Mouse (Mus musculus): ENCODE data around the gene Rsbn1l.

Gene Rsbn1l

GRCm38 (mm10) chr5:20950516-20950854, 5.7 kb downstream of the Rsbn1l start:
- peak; percentile 58 for DNase-seq (ENCODE audit: low read depth, low spot score)

- no peak for DNase-seq (ENCODE audit: low read depth, low spot score)
Observed at GRCm38 (mm10) chr5:20950093-20950492, 6.1 kb downstream of the Rsbn1l start.

DNA sequence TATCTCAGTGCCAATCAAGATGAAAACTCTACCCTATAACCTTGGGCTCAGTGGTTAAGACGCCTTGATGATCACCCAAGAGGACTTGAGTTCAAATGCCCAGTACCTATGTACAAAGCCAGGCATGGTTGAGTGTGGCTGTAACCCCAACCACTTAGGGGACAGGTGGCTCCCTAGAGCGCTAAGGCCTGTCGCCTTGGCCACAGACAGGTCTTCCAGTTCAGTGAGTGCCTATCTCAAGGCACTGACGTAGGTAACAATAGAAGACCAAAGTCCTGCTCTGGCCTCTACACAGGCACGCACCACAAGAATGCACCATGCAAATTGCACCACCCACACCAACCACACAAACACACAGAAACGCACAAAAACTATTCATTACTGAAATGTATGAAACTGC, 9.3 kb downstream of the Rsbn1l start:
- DNase-seq (ENCODE audit: low read depth, low spot score), result peak; percentile 39

GRCm38 (mm10) chr5:20944961-20945748, 11.0 kb downstream of the Rsbn1l start:
- DNase-seq (ENCODE audit: low read depth, low spot score), result peak; percentile 80

DNA sequence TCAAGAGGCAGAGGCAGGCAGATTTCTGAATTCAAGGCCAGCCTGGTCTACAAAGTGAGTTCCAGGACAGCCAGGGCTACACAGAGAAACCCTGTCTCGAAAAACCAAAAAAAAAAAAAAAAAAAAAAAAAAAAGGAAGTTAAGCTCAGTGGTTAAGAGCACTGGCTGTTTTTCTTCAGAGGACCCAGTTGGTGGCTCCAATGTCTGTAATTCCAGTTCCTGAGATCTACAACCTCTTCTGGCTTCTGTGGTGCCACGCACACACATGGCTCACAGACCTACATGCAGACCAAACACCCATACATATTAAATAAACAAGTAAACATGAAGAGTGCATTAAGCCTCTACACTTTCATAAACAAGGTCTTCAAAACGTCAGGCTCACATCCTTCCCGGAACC, 12.4 kb downstream of the Rsbn1l start:
- peak; percentile 27 for DNase-seq (ENCODE audit: low read depth, low spot score)

- DNase-seq (ENCODE audit: low read depth, low spot score), result peak; percentile 41
Observed at GRCm38 (mm10) chr5:20942523-20942922, 13.7 kb downstream of the Rsbn1l start.

DNA sequence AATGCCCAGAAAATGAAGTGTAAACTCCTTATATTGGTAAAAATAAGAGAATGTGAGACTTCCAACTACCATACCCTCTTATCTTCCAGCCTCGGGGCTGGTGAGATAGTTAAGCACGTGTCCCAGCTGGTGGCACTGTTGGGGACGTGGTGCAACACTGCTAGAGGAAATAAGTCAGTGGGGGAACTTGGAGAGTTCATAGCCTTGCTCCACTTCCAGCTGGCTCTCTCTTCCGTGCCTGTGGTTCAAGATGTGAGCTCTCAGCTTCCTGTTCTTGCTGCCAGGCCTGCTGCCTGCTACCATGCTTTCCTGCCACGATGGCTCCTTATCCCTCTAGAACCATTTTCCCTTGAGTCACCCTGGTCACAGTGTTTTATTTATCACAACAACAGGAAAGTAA, 15.0 kb downstream of the Rsbn1l start:
- peak; percentile 72 for DNase-seq (ENCODE audit: low read depth, low spot score)

DNA sequence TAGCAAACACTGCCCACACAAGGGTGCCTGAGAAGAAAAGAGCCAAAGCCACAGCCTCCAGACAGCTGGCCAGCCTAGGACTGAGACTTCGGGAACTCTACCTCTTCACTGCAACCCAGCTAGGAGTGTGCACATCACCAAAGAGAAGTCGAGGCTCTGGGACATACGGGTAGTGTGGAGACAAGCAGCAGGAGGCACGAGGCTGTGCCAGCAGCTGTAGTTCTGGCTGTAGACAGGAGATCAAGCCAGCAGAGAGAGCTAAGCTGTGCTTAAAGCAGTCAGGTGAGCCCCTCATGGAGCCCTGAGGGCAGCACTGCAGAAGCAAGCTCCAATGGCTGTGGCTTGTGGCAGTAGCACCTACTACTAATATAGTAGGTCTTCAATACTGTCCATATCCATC, 15.5 kb downstream of the Rsbn1l start:
- DNase-seq (ENCODE audit: low read depth, low spot score), result no peak

GRCm38 (mm10) chr5:20940040-20940571, 16.1 kb downstream of the Rsbn1l start:
- no peak for DNase-seq (ENCODE audit: low read depth, low spot score)

- no peak for DNase-seq (ENCODE audit: low read depth, low spot score)
Observed at GRCm38 (mm10) chr5:20938523-20938922, 17.7 kb downstream of the Rsbn1l start.

- no peak for DNase-seq (ENCODE audit: low read depth, low spot score)
Observed at GRCm38 (mm10) chr5:20935934-20936333, 20.3 kb downstream of the Rsbn1l start.

DNA sequence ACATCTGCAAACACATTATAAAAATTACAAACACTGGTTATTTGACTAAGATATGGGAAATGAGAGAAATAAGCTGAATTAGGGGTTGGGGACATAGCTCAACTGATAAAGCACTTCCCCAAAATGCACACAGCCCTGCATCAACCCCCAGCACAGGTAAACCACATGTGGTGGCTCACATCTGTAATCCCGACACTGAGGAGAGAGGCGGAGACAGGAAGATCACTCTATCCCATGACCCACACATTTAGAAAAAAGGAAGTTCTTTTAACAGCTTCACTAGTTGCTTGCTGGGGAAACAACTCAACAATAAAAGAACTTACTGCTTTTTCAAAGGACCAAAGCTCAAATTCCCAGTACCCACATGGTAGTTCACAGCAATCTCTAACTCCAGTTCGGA, 23.6 kb downstream of the Rsbn1l start:
- DNase-seq (ENCODE audit: low read depth, low spot score), result peak; percentile 33

DNA sequence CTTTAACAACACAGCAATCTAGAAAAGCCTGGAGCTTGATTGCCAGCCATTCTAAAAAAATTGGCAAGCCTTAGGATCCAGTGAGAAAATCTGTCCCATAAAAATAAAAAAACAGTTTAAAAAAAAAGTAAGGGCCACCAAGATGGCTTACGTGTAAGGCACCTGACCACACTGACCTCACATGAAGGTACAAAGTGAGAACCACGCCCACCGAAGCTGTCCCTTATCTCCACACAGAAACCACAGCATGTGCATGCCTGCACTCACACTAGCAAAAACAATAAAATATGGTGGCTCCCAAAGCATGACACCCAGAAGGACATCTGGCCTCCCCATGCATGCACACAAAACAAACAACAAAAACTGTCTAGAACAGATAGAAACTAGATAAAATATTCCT, 24.9 kb downstream of the Rsbn1l start:
- peak; percentile 51 for DNase-seq (ENCODE audit: low read depth, low spot score)

DNA sequence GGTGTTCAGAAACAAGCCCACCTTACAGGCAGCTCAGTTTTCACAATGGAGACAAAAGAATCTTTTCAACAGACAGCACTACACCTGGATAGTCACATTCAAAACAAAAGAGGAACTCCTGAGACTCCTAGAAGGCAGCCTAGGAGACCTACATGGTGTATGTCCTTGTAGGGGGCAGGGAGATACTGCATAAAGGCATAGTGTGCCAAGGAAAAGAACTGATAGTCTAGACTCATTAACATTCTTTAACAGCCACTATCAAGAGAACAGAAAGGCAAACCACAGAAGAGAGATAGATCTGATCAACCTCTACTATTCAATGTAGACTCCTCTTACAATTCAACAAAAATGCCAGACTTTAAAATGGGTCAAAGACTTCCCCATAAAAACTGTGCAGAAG, 25.8 kb downstream of the Rsbn1l start:
- no peak for DNase-seq (ENCODE audit: low read depth, low spot score)

DNA sequence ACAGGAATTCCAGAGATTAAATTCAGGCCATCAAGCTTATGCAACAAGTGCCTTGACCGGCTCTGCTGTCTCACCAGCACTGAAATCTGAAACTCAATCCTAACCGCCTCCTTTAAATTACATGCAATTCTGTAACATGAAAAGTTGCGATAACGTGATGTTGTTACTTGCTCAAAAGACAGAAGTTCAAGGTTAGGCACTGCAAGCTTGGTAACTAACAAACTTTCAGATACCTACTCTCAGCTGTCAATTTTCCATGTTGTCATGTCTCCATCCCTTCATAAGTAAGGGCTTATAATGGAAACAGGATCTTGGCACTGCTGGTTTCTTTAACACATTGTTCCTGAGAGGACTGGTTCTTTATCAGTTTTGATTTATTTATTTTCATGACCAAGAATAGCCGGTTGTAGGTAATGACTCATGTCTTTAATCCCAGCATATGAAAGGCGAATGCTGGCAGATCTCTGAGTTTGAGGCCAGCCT, 26.5 kb downstream of the Rsbn1l start:
- DNase-seq (ENCODE audit: low read depth, low spot score), result no peak

- no peak for DNase-seq (ENCODE audit: low read depth, low spot score)
Observed at GRCm38 (mm10) chr5:20925451-20925850, 30.7 kb downstream of the Rsbn1l start.

GRCm38 (mm10) chr5:20924608-20925007, 31.6 kb downstream of the Rsbn1l start:
- DNase-seq (ENCODE audit: low read depth, low spot score), result no peak

DNA sequence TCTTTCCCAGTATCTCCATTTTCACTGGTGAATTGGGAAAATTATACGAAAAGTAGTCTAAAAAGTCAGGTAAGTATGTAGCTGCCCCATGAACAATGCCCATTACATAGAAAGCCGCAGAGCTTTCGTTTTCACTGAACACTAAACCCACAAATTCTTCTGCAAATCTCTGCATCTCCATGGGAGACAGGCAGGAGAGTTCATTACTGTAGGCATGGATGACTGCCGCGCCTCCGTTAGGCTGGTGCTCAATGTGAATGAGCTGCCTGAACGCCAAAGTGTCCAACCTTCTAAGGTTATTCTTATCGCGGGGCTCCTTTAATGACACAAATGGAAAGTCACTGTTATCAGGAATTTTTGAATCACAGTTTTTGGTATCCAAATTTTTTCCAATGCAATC, 36.6 kb downstream of the Rsbn1l start:
- DNase-seq (ENCODE audit: low read depth, low spot score), result no peak

GRCm38 (mm10) chr5:20918967-20919366, 37.2 kb downstream of the Rsbn1l start:
- DNase-seq (ENCODE audit: low read depth, low spot score), result no peak

DNA sequence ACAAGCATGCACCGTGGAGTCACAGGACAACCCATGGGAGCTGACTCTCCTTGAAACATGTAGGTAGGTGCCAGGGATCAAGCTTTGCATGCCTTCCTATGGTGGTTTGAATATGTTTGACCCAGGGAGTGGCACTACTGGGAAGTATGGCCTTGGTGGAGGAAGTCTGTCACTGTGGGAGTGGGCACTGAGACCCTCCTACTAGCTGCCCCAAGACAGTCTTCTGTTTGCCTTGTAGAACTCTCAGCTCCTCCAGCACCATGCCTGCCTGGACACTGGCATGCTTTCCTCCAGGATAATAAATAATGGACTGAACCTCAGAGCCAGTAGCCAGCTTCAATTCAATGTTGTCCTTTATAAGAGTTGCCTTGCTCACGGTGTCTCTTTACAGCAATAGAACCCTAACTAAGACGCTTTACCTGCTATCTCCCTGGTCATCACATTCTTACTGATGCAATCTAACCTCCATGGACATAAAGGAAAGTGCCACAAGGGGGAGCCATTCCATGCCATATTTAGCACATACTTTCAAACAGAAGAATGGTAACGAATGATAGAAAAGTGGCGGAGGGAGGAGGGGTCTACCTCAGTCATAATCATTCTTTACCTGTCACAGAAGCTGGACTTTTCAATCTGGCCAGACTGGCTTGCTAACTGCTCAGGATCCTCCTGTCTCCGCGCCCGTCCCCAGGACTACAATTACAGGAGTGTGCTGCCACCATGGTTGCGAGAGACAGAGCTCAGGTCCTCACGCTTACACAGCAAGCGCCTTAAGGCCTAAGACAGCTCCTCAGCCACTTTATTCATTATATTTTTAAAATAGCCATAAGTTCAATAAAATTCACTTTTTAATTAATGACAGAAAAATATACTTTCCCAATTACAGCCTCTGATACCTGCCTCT, 42.6 kb downstream of the Rsbn1l start:
- DNase-seq (ENCODE audit: low read depth, low spot score), result peak; percentile 73

DNA sequence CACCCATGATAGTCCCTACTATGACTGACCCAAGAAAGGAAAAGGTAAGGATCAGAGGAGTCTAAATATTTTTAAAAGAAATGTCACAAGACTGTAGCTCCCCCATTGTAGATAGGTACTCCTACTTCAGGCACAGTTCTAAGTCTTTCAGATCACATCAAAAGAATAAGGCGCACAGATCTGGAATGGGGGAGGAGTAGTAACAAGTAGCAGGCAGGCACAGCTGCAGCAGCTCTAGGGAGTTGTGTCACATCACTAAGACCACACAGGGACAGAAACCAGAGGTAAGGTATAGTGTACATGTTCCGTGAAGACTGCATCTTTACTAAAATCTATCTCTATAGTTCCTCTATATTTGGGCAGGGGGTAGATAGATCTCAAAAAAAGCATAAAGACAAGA, 44.5 kb downstream of the Rsbn1l start:
- no peak for DNase-seq (ENCODE audit: low read depth, low spot score)

GRCm38 (mm10) chr5:20906191-20906590, 50.0 kb downstream of the Rsbn1l start:
- no peak for DNase-seq (ENCODE audit: low read depth, low spot score)
